Mouse (Mus musculus): ENCODE data around the gene Txn2. TPM values are rescaled to one million over a fixed set of nuclear protein-coding genes. Genes with fewer than 3 reads are reported as not detected.

Gene Txn2
- polyA plus RNA-seq, 1 experiment from 2014 or later, result 234 TPM

DNA sequence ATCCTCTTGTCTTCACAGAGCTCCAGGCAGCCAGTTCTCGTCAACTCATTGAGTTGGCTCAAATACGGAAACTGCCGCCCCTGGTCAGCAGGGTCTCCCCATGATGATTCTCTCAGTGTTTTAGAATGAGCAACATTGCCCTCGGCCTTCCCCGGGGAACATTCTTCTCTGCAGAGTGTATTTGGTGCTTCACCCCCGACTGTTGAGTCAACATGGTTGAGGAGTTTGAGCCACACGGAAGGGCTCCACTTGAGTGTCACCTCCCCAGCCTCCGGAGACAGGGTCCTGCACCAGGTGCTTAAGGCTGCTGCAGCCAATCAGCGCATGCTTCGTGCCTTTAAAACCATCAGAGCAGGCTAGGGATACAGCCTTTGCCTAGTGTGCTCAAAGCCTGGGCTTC is 35.5 kb downstream of the Txn2 start:
- no peak overlapping the region for H3K4me3 ChIP-seq (ENCODE audit: low read depth, low read length)
- no peaks in the 10 kb centered on the region for H3K36me3 ChIP-seq (ENCODE audit: control insufficient read depth, insufficient read depth, low read length)
- no peak overlapping the region for H3K27ac ChIP-seq (replicated peaks; ENCODE audit: low read depth, low read length)
- DNase-seq (ENCODE audit: low spot score) (no peak), ATAC-seq (ENCODE audit: low read depth) (no peak)
- H3K27me3 ChIP-seq (replicated peaks; ENCODE audit: control insufficient read depth, insufficient read depth, low read length), result no peaks in the 10 kb centered on the region
- 63% methylated on average over 10 of the region's 10 CpGs for WGBS
- no peak overlapping the region for H3K4me2 ChIP-seq (ENCODE audit: low read depth, low read length)
- H3K9me3 ChIP-seq (ENCODE audit: control insufficient read depth, low read length), result no peaks in the 10 kb centered on the region
- H3K9ac ChIP-seq (ENCODE audit: low read depth, low read length), result no peak overlapping the region
- no peaks in the 10 kb centered on the region for H3K4me1 ChIP-seq (ENCODE audit: control insufficient read depth, insufficient read depth, low read length)

DNA sequence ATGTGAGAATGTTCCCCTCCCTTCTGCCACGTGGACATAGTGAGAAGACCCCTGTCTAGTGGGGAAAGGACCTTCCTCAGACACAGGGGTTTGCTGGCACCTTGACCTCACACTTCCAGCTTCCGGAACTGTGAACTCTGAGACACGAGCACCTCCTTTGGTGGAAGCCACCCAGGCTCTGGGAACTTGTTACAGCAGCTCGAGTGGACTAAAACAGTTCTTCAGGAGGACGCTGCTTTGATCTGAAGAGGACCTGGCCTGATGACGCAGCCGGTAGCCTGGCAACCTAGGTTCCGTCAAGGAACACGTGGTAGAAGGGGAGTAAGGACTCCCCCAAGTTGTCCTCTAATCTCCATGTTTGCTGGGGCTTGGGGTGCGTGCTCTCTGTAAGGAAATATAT is 36.4 kb downstream of the Txn2 start:
- Histone ChIP-seq H3K27ac (replicated peaks; ENCODE audit: low read depth, low read length) (no peak overlapping the region), H3K36me3 (ENCODE audit: control insufficient read depth, insufficient read depth, low read length) (no peaks in the 10 kb centered on the region), H3K4me2 (ENCODE audit: low read depth, low read length) (no peak overlapping the region), H3K9ac (ENCODE audit: low read depth, low read length) (no peak overlapping the region), H3K9me3 (ENCODE audit: control insufficient read depth, low read length) (no peaks in the 10 kb centered on the region), H3K4me3 (ENCODE audit: low read depth, low read length) (no peak overlapping the region), H3K4me1 (ENCODE audit: control insufficient read depth, insufficient read depth, low read length) (no peaks in the 10 kb centered on the region), H3K27me3 (replicated peaks; ENCODE audit: control insufficient read depth, insufficient read depth, low read length) (no peaks in the 10 kb centered on the region)
- no peak for DNase-seq (ENCODE audit: low spot score)
- WGBS, result 75% methylated on average over 10 of the region's 10 CpGs
- no peak for ATAC-seq (ENCODE audit: low read depth)

DNA sequence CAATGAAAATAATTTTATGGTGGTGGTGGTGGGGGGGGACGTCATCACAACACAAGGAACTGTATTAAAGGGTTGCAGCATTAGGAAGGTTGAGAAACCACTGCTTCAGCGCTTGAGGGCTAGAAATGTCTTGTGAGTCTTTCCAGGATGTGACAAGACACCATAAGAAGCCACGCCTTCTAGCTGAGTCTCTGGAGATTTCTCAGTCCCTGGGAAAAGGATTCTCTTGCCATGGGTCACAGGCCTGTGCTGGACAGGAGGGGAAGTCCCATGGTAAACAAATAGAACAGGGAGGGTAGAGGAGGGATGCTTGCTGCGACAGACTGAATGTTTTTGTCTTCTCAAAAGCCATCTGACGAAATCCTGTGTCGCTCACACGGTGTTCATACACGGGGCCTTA is 37.0 kb downstream of the Txn2 start:
- Histone ChIP-seq H3K27me3 (replicated peaks; ENCODE audit: control insufficient read depth, insufficient read depth, low read length) (no peaks in the 10 kb centered on the region), H3K36me3 (ENCODE audit: control insufficient read depth, insufficient read depth, low read length) (no peaks in the 10 kb centered on the region), H3K4me3 (ENCODE audit: low read depth, low read length) (no peak overlapping the region), H3K9ac (ENCODE audit: low read depth, low read length) (no peak overlapping the region), H3K4me2 (ENCODE audit: low read depth, low read length) (no peak overlapping the region), H3K4me1 (ENCODE audit: control insufficient read depth, insufficient read depth, low read length) (no peaks in the 10 kb centered on the region), H3K27ac (replicated peaks; ENCODE audit: low read depth, low read length) (no peak overlapping the region), H3K9me3 (ENCODE audit: control insufficient read depth, low read length) (no peaks in the 10 kb centered on the region)
- DNase-seq (ENCODE audit: low spot score), result no peak
- ATAC-seq (ENCODE audit: low read depth), result no peak
- WGBS, result 77% methylated on average over 8 of the region's 8 CpGs

DNA sequence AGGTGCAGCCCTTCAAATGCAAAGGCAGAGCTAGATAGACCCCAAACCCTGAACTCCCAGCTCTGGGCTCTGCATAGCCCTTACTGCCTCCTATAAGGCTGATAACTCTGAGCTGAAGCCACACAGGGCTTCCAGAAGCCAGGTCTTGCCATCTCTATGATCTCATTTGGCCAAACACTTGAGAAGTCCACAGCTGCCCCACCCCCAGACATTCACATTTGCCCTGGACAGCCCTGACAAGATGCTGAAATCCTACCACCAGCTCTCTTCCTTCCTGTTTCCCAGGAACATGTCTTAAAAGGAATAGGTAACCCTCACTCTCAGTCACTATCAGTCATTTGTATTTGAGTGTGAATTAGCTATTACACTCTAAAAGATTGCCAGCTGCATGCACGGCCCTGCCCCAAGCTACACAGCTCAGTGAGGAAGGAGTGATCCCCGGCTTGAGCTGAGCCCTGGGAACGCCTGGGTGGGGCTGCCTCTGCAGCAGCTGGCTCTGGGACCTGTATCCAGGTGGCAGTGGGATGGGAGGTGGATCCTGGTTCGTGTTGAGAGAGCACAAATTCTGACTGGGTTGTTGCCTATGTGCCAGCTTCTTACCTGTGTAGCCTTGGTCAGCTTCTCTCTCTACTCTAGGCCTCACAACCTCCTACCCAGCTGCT is 38.9 kb downstream of the Txn2 start:
- Histone ChIP-seq H3K4me3 (ENCODE audit: low read depth, low read length) (no peak overlapping the region), H3K27ac (replicated peaks; ENCODE audit: low read depth, low read length) (no peak overlapping the region), H3K9ac (ENCODE audit: low read depth, low read length) (no peak overlapping the region), H3K4me1 (ENCODE audit: control insufficient read depth, insufficient read depth, low read length) (no peaks in the 10 kb centered on the region), H3K4me2 (ENCODE audit: low read depth, low read length) (no peak overlapping the region), H3K27me3 (replicated peaks; ENCODE audit: control insufficient read depth, insufficient read depth, low read length) (no peaks in the 10 kb centered on the region), H3K36me3 (ENCODE audit: control insufficient read depth, insufficient read depth, low read length) (no peaks in the 10 kb centered on the region), H3K9me3 (ENCODE audit: control insufficient read depth, low read length) (no peaks in the 10 kb centered on the region)
- no peak for DNase-seq (ENCODE audit: low spot score)
- ATAC-seq (ENCODE audit: low read depth), result no peak
- 37% methylated on average over 4 of the region's 4 CpGs for WGBS

DNA sequence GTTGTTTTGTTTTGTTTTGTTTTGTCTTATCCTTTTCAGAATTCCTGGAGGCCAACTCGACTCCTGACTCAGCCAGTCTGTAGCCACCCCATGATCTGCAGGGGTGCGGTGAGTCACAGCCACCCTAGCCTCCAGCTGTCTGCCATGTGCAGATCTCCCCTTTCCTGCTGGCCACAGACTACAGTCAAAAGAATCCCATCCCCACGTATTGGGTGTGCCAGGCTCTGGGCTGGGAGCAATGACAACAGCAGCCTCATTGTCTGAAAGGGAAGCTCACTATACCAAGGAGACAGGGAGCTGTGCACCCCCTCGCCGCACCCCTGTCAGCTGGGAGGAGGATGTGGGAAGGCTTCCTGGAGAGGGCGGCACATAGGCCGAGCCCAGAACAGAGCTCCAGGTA is 40.5 kb downstream of the Txn2 start:
- Histone ChIP-seq H3K4me1 (ENCODE audit: control insufficient read depth, insufficient read depth, low read length) (peaks cover 5% of the 10 kb centered on the region), H3K9ac (ENCODE audit: low read depth, low read length) (no peak overlapping the region), H3K4me3 (ENCODE audit: low read depth, low read length) (no peak overlapping the region), H3K27me3 (replicated peaks; ENCODE audit: control insufficient read depth, insufficient read depth, low read length) (no peaks in the 10 kb centered on the region), H3K4me2 (ENCODE audit: low read depth, low read length) (no peak overlapping the region), H3K36me3 (ENCODE audit: control insufficient read depth, insufficient read depth, low read length) (no peaks in the 10 kb centered on the region), H3K9me3 (ENCODE audit: control insufficient read depth, low read length) (no peaks in the 10 kb centered on the region), H3K27ac (replicated peaks; ENCODE audit: low read depth, low read length) (no peak overlapping the region)
- DNase-seq (ENCODE audit: low spot score) (no peak), ATAC-seq (ENCODE audit: low read depth) (no peak)
- WGBS, result 38% methylated on average over 7 of the region's 7 CpGs

DNA sequence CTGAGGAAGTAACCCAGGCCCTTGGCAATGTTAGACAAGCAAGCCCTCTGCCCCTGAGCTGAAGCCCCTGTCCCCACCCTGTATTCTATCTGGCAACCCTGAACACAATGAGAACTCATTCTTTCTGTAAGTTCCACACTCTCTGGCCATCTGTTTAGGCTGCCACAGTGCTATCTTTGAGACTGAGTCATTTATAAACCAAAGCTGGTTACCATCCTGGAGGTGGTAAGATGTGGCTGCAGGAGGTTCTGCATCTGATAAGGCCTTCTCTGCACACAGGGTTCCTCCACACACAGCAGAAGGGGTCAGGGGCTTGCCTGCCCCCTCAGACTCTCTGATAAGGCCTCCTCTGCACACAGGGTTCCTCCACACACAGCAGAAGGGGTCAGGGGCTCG is 41.7 kb downstream of the Txn2 start:
- H3K27ac ChIP-seq (replicated peaks; ENCODE audit: low read depth, low read length), result no peak overlapping the region
- WGBS, result 64% methylated on average over 1 of the region's 1 CpGs
- no peak for ATAC-seq (ENCODE audit: low read depth)

DNA sequence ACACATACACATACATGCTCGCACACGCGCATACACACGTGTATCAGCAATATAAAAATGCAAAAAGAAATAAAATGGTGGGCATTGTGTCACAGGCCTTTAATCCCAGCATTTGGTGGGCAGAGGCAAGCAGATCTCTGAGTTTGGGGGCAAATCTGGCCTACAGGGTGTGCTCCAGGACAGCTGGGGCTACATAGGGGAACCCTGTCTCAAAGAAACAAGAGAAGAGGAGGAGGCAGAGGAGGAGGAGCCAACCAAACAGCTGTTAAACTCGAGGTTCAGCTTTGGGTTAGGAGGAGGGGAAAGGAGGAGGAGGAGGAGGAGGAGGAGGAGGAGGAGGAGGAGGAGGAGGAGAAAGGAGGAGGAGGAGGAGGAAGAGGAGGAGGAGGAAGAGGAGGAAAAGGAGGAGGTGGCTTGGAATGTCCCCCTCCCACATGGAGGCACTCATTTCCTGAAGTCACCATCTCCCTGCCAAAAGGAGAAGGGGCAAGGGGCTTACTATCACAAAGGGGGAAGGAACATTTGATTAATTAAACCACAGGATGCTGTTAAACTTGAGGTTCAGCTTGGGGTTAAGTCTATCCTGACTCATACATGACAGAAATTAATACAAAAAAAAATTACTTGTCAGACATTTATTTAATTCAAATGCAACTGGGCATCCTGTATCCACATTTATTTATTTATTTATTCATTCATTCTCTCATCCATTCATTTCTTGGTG is 42.3 kb downstream of the Txn2 start:
- no peak for DNase-seq (ENCODE audit: low spot score)
- no peak for ATAC-seq (ENCODE audit: low read depth)
- H3K27me3 ChIP-seq (replicated peaks; ENCODE audit: control insufficient read depth, insufficient read depth, low read length), result no peaks in the 10 kb centered on the region
- H3K4me2 ChIP-seq (ENCODE audit: low read depth, low read length), result no peak overlapping the region
- 97% methylated on average over 4 of the region's 5 CpGs for WGBS
- no peak overlapping the region for H3K9ac ChIP-seq (ENCODE audit: low read depth, low read length)
- H3K4me1 ChIP-seq (ENCODE audit: control insufficient read depth, insufficient read depth, low read length), result peaks cover 13% of the 10 kb centered on the region
- no peak overlapping the region for H3K27ac ChIP-seq (replicated peaks; ENCODE audit: low read depth, low read length)
- no peak overlapping the region for H3K4me3 ChIP-seq (ENCODE audit: low read depth, low read length)
- no peaks in the 10 kb centered on the region for H3K9me3 ChIP-seq (ENCODE audit: control insufficient read depth, low read length)
- H3K36me3 ChIP-seq (ENCODE audit: control insufficient read depth, insufficient read depth, low read length), result no peaks in the 10 kb centered on the region

More for the DNA sequence above, 41.7 kb downstream of the Txn2 start:
- H3K27me3 ChIP-seq (replicated peaks; ENCODE audit: control insufficient read depth, insufficient read depth, low read length), result no peaks in the 10 kb centered on the region
- peaks cover 13% of the 10 kb centered on the region for H3K4me1 ChIP-seq (ENCODE audit: control insufficient read depth, insufficient read depth, low read length)
- DNase-seq (ENCODE audit: low spot score), result no peak
- no peaks in the 10 kb centered on the region for H3K36me3 ChIP-seq (ENCODE audit: control insufficient read depth, insufficient read depth, low read length)
- no peak overlapping the region for H3K9ac ChIP-seq (ENCODE audit: low read depth, low read length)
- H3K4me2 ChIP-seq (ENCODE audit: low read depth, low read length), result no peak overlapping the region
- no peak overlapping the region for H3K4me3 ChIP-seq (ENCODE audit: low read depth, low read length)
- H3K9me3 ChIP-seq (ENCODE audit: control insufficient read depth, low read length), result no peaks in the 10 kb centered on the region

DNA sequence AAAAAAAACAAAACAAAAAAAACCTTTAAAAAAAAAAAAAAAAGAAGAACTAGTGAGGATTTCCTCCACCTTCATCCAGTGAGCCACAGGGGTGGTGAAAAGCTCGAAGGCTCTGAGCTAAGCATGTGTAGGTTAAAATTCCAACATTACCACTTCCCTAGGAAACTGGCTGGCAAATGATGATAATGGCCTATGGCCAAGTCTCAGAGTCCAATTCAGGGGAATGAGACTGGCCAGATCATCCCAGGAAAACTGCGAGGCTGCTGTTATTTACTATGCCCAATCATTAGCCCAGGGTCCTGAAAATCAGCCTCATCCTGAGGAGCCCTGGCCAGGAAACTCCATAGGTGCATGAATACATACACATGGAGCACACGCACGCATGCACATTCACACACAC is 42.9 kb downstream of the Txn2 start:
- H3K27ac ChIP-seq (replicated peaks; ENCODE audit: low read depth, low read length), result no peak overlapping the region
- peaks cover 13% of the 10 kb centered on the region for H3K4me1 ChIP-seq (ENCODE audit: control insufficient read depth, insufficient read depth, low read length)
- H3K27me3 ChIP-seq (replicated peaks; ENCODE audit: control insufficient read depth, insufficient read depth, low read length), result no peaks in the 10 kb centered on the region
- 80% methylated on average over 4 of the region's 4 CpGs for WGBS
- no peaks in the 10 kb centered on the region for H3K36me3 ChIP-seq (ENCODE audit: control insufficient read depth, insufficient read depth, low read length)
- DNase-seq (ENCODE audit: low spot score), result no peak
- H3K9ac ChIP-seq (ENCODE audit: low read depth, low read length), result no peak overlapping the region
- no peak overlapping the region for H3K4me3 ChIP-seq (ENCODE audit: low read depth, low read length)
- H3K9me3 ChIP-seq (ENCODE audit: control insufficient read depth, low read length), result no peaks in the 10 kb centered on the region
- no peak overlapping the region for H3K4me2 ChIP-seq (ENCODE audit: low read depth, low read length)
- ATAC-seq (ENCODE audit: low read depth), result no peak

DNA sequence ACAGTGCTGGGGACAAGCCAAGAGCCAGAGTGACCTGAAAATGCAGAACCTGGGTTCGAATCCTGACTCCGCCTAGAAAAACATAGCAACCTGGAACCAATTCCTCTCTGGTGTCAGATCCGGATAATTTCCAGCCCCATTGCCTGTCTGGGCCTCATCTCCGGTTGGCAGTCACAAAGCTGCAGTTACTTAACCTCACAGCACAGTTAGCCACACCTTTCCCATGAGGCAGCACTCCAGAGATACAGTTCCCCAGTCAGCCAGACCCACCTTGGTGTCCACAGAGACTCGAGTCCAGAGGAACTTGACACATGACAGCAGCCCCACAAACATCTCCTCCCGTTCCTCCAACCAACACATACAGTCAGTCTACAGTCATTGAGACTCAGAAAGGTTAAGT is 43.6 kb downstream of the Txn2 start:
- WGBS, result 83% methylated on average over 6 of the region's 6 CpGs
- Histone ChIP-seq H3K27me3 (replicated peaks; ENCODE audit: control insufficient read depth, insufficient read depth, low read length) (no peaks in the 10 kb centered on the region), H3K4me1 (ENCODE audit: control insufficient read depth, insufficient read depth, low read length) (peaks cover 13% of the 10 kb centered on the region), H3K4me2 (ENCODE audit: low read depth, low read length) (no peak overlapping the region), H3K36me3 (ENCODE audit: control insufficient read depth, insufficient read depth, low read length) (no peaks in the 10 kb centered on the region), H3K27ac (replicated peaks; ENCODE audit: low read depth, low read length) (no peak overlapping the region), H3K4me3 (ENCODE audit: low read depth, low read length) (no peak overlapping the region), H3K9ac (ENCODE audit: low read depth, low read length) (no peak overlapping the region), H3K9me3 (ENCODE audit: control insufficient read depth, low read length) (no peaks in the 10 kb centered on the region)
- ATAC-seq (ENCODE audit: low read depth), result no peak
- DNase-seq (ENCODE audit: low spot score), result no peak
